Mouse (Mus musculus) embryonic facial prominence, embryonic 13.5 days (tissue): ENCODE measurements around the gene Prtg. TPM values are rescaled to one million over a fixed set of nuclear protein-coding genes. Genes with fewer than 3 reads are reported as not detected.

Experiments used
- ATAC-seq: fragments of 200-750 bp; cut with Nextera tagmentation; 2 replicates; pipeline ENCODE4 v1.8.0; 2017; ENCODE audit warnings: low read depth; ENCODE audit not compliant: insufficient number of reproducible peaks, insufficient read depth, low FRiP score, low TSS enrichment
- H3K27ac ChIP-seq: fragments of 300-500 bp; sonication (generic); 2 replicates; pipeline ENCODE4 v1.5.1; 2015; ENCODE audit warnings: moderate library complexity, mild to moderate bottlenecking, inconsistent platforms
- H3K27me3 ChIP-seq: fragments of 300-500 bp; sonication (generic); 2 replicates; pipeline ENCODE4 v1.6.1; 2015; ENCODE audit warnings: mild to moderate bottlenecking, inconsistent platforms
- H3K36me3 ChIP-seq: fragments of 300-500 bp; sonication (generic); 2 replicates; pipeline ENCODE4 v1.6.1; 2015; ENCODE audit warnings: mild to moderate bottlenecking, inconsistent platforms
- H3K4me1 ChIP-seq: fragments of 300-500 bp; sonication (generic); 2 replicates; pipeline ENCODE4 v1.6.1; 2015; ENCODE audit warnings: inconsistent platforms
- H3K4me2 ChIP-seq: fragments of 300-500 bp; sonication (generic); 2 replicates; pipeline ENCODE4 v1.6.1; 2015; ENCODE audit warnings: moderate library complexity, mild to moderate bottlenecking, inconsistent platforms
- H3K4me3 ChIP-seq: fragments of 300-500 bp; sonication (generic); 2 replicates; pipeline ENCODE4 v1.5.1; 2015; ENCODE audit warnings: mild to moderate bottlenecking, inconsistent platforms
- H3K9ac ChIP-seq: fragments of 300-500 bp; sonication (generic); 2 replicates; pipeline ENCODE4 v1.6.1; 2015; ENCODE audit warnings: mild to moderate bottlenecking, inconsistent platforms
- H3K9me3 ChIP-seq: fragments of 300-500 bp; sonication (generic); 2 replicates; pipeline ENCODE4 v1.6.1; 2016; ENCODE audit warnings: inconsistent platforms
- WGBS: fragments of 180-500 bp; shearing (Covaris S2); methylation state at CpG from one replicate; pipeline ENCODE4 v1.1.7; 2015; ENCODE audit warnings: mixed read lengths; 5-methylcytosine and 5-hydroxymethylcytosine counted together
- polyA plus RNA-seq: library from polyadenylated mRNA; unstranded; fragments of >200 nt; fragmentation: Nextera tagmentation; extraction: Ambion mirVana; gene quantifications from 2 replicates; pipeline ENCODE4 v1.2.1, GENCODE M21; 2015

Prtg gene
- polyA plus RNA-seq, 1 experiment from 2014 or later = 1.8 TPM

GRCm38 (mm10) chr9:72810607-72811006 is 3.9 kb downstream of the Prtg start:
- WGBS = 68% methylated on average over 5 of the region's 5 CpGs
- H3K36me3 ChIP-seq = no peaks in the 10 kb centered on the region
- ATAC-seq = no peak
- H3K27me3 ChIP-seq = no peaks in the 10 kb centered on the region
- no peak overlapping the region for H3K9ac ChIP-seq
- no peak overlapping the region for H3K4me2 ChIP-seq
- no peak overlapping the region for H3K27ac ChIP-seq
- H3K9me3 ChIP-seq = no peaks in the 10 kb centered on the region
- no peak overlapping the region for H3K4me3 ChIP-seq
- H3K4me1 ChIP-seq = peaks cover 43% of the 10 kb centered on the region

DNA sequence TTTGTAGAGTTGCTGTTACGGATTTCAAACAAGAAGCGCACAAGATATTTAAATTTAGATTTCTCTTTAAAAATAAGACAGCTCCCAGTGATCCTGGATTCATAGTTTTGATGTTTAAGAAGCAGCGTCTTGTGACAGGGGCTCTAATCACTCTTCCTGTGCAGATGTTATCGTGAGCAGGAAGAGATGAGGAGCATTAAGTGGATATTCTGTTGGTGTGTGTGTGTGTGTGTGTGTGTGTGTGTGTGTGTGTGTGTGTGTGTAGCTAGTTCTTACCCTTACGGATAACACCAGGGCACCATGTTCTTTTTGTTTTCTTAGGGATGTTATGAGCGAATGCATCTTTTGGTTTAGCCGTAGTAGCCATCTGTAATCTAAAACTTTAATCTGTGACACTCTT is 5.4 kb downstream of the Prtg start:
- Histone ChIP-seq H3K27me3 (no peaks in the 10 kb centered on the region), H3K4me2 (peak overlapping the region; percentile 43; the same call in 1 of the 2 replicates), H3K4me3 (no peak overlapping the region), H3K9me3 (no peaks in the 10 kb centered on the region), H3K9ac (no peak overlapping the region), H3K27ac (peak overlapping the region; percentile 11; the same call in 1 of the 2 replicates), H3K36me3 (no peaks in the 10 kb centered on the region), H3K4me1 (peaks cover 32% of the 10 kb centered on the region)
- 47% methylated on average over 7 of the region's 7 CpGs for WGBS
- ATAC-seq = no peak

- no peaks in the 10 kb centered on the region for H3K9me3 ChIP-seq
- no peaks in the 10 kb centered on the region for H3K36me3 ChIP-seq
- no peak for ATAC-seq
- H3K27me3 ChIP-seq = no peaks in the 10 kb centered on the region
- H3K27ac ChIP-seq = peak overlapping the region; percentile 11; the same call in 1 of the 2 replicates
- H3K4me1 ChIP-seq = peaks cover 29% of the 10 kb centered on the region
- H3K4me2 ChIP-seq = peak overlapping the region; percentile 43
- WGBS = 22% methylated on average over 18 of the region's 18 CpGs
- H3K9ac ChIP-seq = 0 out of 2 replicates have a peak overlapping the region, but pooled peaks have one; percentile 27
- 0 out of 2 replicates have a peak overlapping the region, but pooled peaks have one; percentile 9 for H3K4me3 ChIP-seq
Observed at GRCm38 (mm10) chr9:72812594-72813570, 6.2 kb downstream of the Prtg start.

DNA sequence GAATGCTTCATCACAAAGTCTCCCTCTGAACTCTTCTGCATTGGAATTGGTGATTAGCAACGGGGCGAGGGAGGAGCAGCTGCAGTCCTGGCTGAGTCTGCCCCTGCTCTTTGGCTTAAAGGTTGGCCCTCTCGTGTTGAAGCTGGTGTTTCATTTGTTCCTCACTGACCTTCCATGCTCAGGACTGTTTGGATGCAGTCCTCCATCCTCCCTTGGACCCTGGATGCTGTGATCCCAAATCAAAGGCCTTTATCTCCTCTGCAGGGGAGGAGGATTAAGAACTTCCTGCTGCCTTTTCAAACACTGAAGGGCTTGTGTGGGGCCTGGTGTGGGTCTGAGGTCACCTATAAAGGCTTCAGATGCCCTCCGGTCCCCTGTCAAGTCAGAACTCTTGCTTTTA is 18.8 kb downstream of the Prtg start:
- Histone ChIP-seq H3K9me3 (no peaks in the 10 kb centered on the region), H3K4me2 (no peak overlapping the region), H3K9ac (no peak overlapping the region), H3K36me3 (no peaks in the 10 kb centered on the region), H3K27ac (0 out of 2 replicates have a peak overlapping the region, but pooled peaks have one; percentile 35), H3K4me1 (peaks cover 36% of the 10 kb centered on the region), H3K4me3 (no peak overlapping the region), H3K27me3 (no peaks in the 10 kb centered on the region)
- WGBS = 21% methylated on average over 4 of the region's 4 CpGs
- ATAC-seq = no peak

GRCm38 (mm10) chr9:72825976-72826375 is 19.3 kb downstream of the Prtg start:
- H3K27ac ChIP-seq = 0 out of 2 replicates have a peak overlapping the region, but pooled peaks have one; percentile 11
- peaks cover 36% of the 10 kb centered on the region for H3K4me1 ChIP-seq
- no peak for ATAC-seq
- H3K9ac ChIP-seq = no peak overlapping the region
- no peak overlapping the region for H3K4me3 ChIP-seq
- no peaks in the 10 kb centered on the region for H3K36me3 ChIP-seq
- no peaks in the 10 kb centered on the region for H3K9me3 ChIP-seq
- 18% methylated on average over 3 of the region's 3 CpGs for WGBS
- H3K27me3 ChIP-seq = no peaks in the 10 kb centered on the region
- no peak overlapping the region for H3K4me2 ChIP-seq

- H3K4me3 ChIP-seq = no peak overlapping the region
- H3K9me3 ChIP-seq = no peaks in the 10 kb centered on the region
- no peak overlapping the region for H3K9ac ChIP-seq
- peaks cover 36% of the 10 kb centered on the region for H3K4me1 ChIP-seq
- H3K27me3 ChIP-seq = no peaks in the 10 kb centered on the region
- no peak overlapping the region for H3K4me2 ChIP-seq
- no peaks in the 10 kb centered on the region for H3K36me3 ChIP-seq
- peak overlapping the region; percentile 78 for H3K27ac ChIP-seq
- WGBS = 19% methylated on average over 5 of the region's 5 CpGs
- ATAC-seq = peak; percentile 59; the same call in 1 of the 2 replicates
Observed at GRCm38 (mm10) chr9:72828616-72829257, 22.1 kb downstream of the Prtg start.

- H3K4me3 ChIP-seq = no peak overlapping the region
- ATAC-seq = no peak
- no peak overlapping the region; the same call in 1 of the 2 replicates for H3K9ac ChIP-seq
- WGBS = 39% methylated on average over 10 of the region's 10 CpGs
- no peak overlapping the region; the same call in 1 of the 2 replicates for H3K4me2 ChIP-seq
- H3K9me3 ChIP-seq = no peaks in the 10 kb centered on the region
- peak overlapping the region; percentile 55 for H3K27ac ChIP-seq
- H3K27me3 ChIP-seq = no peaks in the 10 kb centered on the region
- no peaks in the 10 kb centered on the region for H3K36me3 ChIP-seq
- H3K4me1 ChIP-seq = peaks cover 45% of the 10 kb centered on the region
Observed at GRCm38 (mm10) chr9:72833992-72834696, 27.5 kb downstream of the Prtg start.

DNA sequence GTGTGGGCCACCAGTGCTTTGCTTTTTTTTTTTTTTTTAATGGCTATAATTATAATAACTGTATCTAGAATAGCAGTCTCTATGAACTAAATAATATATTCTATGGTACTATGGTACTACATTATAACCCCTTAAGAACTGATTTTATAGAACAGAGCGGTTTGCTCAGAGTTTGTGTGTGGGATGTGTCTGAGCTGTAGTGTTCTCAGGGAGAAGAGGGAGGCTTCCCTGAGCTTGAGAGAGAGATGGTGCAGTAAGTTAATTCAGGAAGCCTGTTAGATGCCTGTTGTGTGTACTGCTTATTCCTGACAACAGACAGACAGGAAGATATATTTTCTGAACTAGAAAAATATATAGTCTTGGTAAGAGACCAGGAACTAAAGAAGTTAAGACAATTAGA is 28.3 kb downstream of the Prtg start:
- no peak overlapping the region for H3K9ac ChIP-seq
- no peaks in the 10 kb centered on the region for H3K9me3 ChIP-seq
- H3K4me3 ChIP-seq = no peak overlapping the region
- H3K4me2 ChIP-seq = no peak overlapping the region
- no peak for ATAC-seq
- H3K36me3 ChIP-seq = no peaks in the 10 kb centered on the region
- H3K4me1 ChIP-seq = peaks cover 38% of the 10 kb centered on the region
- WGBS = 93% methylated on average over 1 of the region's 1 CpGs
- H3K27me3 ChIP-seq = no peaks in the 10 kb centered on the region
- H3K27ac ChIP-seq = 0 out of 2 replicates have a peak overlapping the region, but pooled peaks have one; percentile 55

DNA sequence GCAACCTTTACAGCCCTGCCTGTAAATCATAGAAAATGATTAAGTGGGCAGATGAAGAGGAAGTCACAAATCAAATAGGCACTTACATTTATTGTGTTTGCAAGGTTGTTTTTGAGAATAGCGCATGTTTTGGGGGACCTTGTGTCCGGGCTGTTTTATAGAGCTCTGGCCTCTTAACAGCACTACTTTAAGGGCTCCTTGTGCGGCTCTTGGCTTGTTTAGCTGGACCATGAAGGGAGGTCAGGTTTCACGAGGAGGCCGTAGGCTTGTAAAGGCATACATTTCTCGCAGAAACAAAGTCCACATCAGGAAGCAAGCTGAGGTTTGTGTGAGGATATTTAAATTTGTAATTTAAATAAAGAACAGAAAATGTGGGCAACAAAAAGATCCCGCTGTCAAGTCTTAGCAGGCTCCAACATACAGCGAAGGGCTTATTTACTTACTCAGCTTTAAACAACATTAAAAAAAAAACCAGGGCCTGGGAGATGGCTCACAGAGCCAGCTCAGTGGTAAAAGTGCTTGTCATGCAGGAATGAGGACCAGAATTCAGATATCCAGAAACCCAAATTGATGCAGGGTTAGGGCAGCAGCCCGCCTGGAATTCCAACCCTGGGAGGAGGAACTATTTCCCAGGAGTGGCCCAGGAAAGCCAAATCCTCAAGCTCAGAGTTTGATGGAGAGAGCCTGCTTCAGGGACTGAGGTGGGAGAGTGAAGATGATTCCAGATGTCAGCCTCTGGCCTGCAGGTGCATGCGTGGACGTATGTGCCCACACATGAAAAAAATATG is 30.2 kb downstream of the Prtg start:
- Histone ChIP-seq H3K9me3 (no peaks in the 10 kb centered on the region), H3K4me1 (peaks cover 38% of the 10 kb centered on the region), H3K4me2 (peak overlapping the region; percentile 12; the same call in 1 of the 2 replicates), H3K36me3 (no peaks in the 10 kb centered on the region), H3K9ac (no peak overlapping the region), H3K27me3 (no peaks in the 10 kb centered on the region), H3K27ac (peak overlapping the region; percentile 85), H3K4me3 (no peak overlapping the region)
- 29% methylated on average over 11 of the region's 11 CpGs for WGBS
- 0 out of 2 replicates have a peak, but pooled peaks have one; percentile 7 for ATAC-seq

DNA sequence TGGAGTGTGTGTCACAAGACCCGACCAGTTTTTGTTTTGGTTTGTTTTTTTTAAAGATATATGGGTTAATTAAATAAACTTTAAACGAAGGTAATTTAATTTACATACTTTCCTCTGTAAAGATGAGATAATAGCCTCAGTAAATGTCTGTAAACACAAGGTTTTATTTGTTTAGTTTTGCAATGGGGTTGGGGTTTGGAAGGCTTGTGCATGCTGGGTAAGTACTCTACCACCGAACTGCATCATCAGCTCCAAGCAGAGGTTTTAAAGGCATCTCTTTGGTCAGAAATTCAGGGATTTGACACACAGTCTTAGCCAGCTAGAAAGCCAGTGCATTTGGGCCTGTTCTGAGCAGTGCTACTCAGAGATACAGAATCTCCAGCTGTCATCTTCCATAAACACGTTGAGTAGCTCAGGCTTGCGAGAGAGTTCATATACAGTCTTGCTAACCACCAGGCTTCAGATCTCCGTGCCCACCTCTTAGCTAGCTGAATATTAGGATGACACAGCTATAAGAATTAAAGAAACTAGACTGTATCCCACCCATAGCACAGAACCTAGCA is 31.0 kb downstream of the Prtg start:
- ATAC-seq = peak; percentile 35; the same call in 1 of the 2 replicates
- no peak overlapping the region for H3K9ac ChIP-seq
- no peaks in the 10 kb centered on the region for H3K9me3 ChIP-seq
- peak overlapping the region; percentile 85 for H3K27ac ChIP-seq
- WGBS = 53% methylated on average over 6 of the region's 6 CpGs
- no peaks in the 10 kb centered on the region for H3K36me3 ChIP-seq
- H3K4me3 ChIP-seq = no peak overlapping the region
- H3K4me1 ChIP-seq = peaks cover 38% of the 10 kb centered on the region
- H3K27me3 ChIP-seq = no peaks in the 10 kb centered on the region
- H3K4me2 ChIP-seq = no peak overlapping the region
